In the genomic region with DNA sequence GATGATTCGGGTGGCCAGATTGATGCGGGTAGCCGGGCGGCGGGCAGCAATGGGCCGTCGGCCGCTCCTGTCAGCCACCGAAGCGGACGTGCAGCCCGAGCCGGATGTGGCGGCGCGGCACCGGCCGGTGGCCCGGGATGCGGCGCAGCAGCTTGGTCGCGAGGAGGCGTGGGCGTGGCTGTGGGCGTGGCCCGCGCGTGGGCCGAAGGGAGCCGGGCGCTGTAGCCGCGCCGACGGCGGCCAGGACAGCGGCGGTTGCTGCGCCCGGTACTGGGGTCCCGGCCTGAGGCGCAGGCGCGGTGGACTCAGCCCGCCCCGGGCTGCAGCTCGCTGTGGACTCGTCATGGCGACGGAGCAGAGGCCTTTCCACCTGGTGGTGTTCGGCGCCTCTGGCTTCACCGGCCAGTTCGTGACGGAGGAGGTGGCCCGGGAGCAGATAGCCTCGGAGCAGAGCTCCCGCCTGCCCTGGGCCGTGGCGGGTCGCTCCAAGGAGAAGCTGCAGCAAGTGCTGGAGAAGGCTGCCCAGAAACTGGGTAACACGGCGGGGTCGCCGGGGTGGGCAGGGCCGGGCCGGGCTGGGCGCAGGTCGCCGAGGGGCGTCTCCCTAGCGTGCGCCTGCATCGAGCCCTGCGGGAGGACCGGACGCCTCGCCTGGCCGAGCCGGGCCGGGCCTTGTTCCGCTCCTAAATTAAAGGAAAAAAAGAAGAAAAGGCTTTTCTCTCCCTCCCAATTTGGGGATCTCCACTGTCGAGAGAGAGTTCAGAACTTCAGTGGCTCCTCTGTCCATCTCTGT, we compare ENCODE assay signal across 8 mouse cellular contexts. TPM values are rescaled to one million over a fixed set of nuclear protein-coding genes. Genes with fewer than 3 reads are reported as not detected.
DNase-seq lines count a peak whose midpoint lies in the region; ATAC-seq and TF ChIP-seq lines count a peak whose summit lies in the region.

A gene (plus strand): TSS at position 198 of the 793 bp plus-strand sequence.

- under 1% methylated on average over 73 of the region's 84 CpGs for WGBS in heart, embryonic 13.5 days
- WGBS in kidney, postnatal 0 days, result under 1% methylated on average over 74 of the region's 84 CpGs
- under 1% methylated on average over 84 of the region's 84 CpGs for WGBS in liver, adult 2 months

- TF ChIP-seq POLR2A in liver, adult 2 months (IDR thresholded peaks at IDR 0.05; ENCODE audit: extremely low read depth, insufficient read depth, low read length), result no peak

- H3K4me2 ChIP-seq in heart, embryonic 13.5 days, result peak within 1 kb of the TSS; percentile 80
- H3K4me2 ChIP-seq in kidney, postnatal 0 days (ENCODE audit: low read length), result peak within 1 kb of the TSS; percentile 74

- no peaks in the 10 kb centered on the region for H3K79me2 ChIP-seq in liver, adult 2 months (ENCODE audit: control insufficient read depth, insufficient read depth, low read length)

- peak; percentile 82 for DNase-seq in CD4-positive, CD25-positive, alpha-beta regulatory T cell, adult 2 months (ENCODE audit: low read depth, low spot score)
- peak; percentile 39 for DNase-seq in brain, embryonic 18.5 days (ENCODE audit: low read depth, low spot score)
- DNase-seq in fibroblast of lung, adult 2 months (ENCODE audit: low read depth), result peak; percentile 31
- peak; percentile 90 for DNase-seq in kidney, postnatal 0 days (ENCODE audit: low spot score)
- DNase-seq in liver, adult 2 months (ENCODE audit: extremely low read depth, low read depth, low spot score), result peak; percentile 37
- peak; percentile 82 to 83 for DNase-seq in spleen, postnatal 36 days (ENCODE audit: low spot score in 2 of 2)

- no peaks in the 10 kb centered on the region for H3K27me3 ChIP-seq in heart, embryonic 13.5 days (replicated peaks)
- no peaks in the 10 kb centered on the region for H3K27me3 ChIP-seq in kidney, postnatal 0 days (ENCODE audit: insufficient read depth, low read length)
- no peaks in the 10 kb centered on the region for H3K27me3 ChIP-seq in liver, adult 2 months (ENCODE audit: control insufficient read depth, insufficient read depth, low read length)

- peaks cover 20% of the 10 kb centered on the region for H3K36me3 ChIP-seq in heart, embryonic 13.5 days
- peaks cover 11% of the 10 kb centered on the region; the same call in 1 of the 2 replicates for H3K36me3 ChIP-seq in kidney, postnatal 0 days (ENCODE audit: insufficient read depth, low read length)
- H3K36me3 ChIP-seq in liver, adult 2 months (ENCODE audit: control insufficient read depth, insufficient read depth, low read length), result no peaks in the 10 kb centered on the region

- peak within 1 kb of the TSS; percentile 90 for H3K27ac ChIP-seq in heart, embryonic 13.5 days (replicated peaks)
- peak within 1 kb of the TSS; percentile 63 for H3K27ac ChIP-seq in kidney, postnatal 0 days
- no peak within 1 kb of the TSS for H3K27ac ChIP-seq in liver, adult 2 months (replicated peaks; ENCODE audit: insufficient read depth, low read depth, low read length)

- peaks cover 17% of the 10 kb centered on the region for H3K4me1 ChIP-seq in heart, embryonic 13.5 days
- H3K4me1 ChIP-seq in kidney, postnatal 0 days (replicated peaks; ENCODE audit: insufficient read depth, low read length), result peaks cover 6% of the 10 kb centered on the region; the same call in 1 of the 2 replicates
- H3K4me1 ChIP-seq in liver, adult 2 months (ENCODE audit: control insufficient read depth, insufficient read depth, low read length), result no peaks in the 10 kb centered on the region

- H3K9ac ChIP-seq in heart, embryonic 13.5 days, result peak within 1 kb of the TSS; percentile 91
- peak within 1 kb of the TSS; percentile 72 for H3K9ac ChIP-seq in kidney, postnatal 0 days (ENCODE audit: low read depth, low read length)
- peak within 1 kb of the TSS; percentile 67 for H3K9ac ChIP-seq in liver, adult 2 months (ENCODE audit: low read depth, low read length)

- no peaks in the 10 kb centered on the region for H3K9me3 ChIP-seq in heart, embryonic 13.5 days
- no peaks in the 10 kb centered on the region for H3K9me3 ChIP-seq in kidney, postnatal 0 days (replicated peaks; ENCODE audit: low read length)

- H3K4me3 ChIP-seq in heart, embryonic 13.5 days, result peak within 1 kb of the TSS; percentile 87
- peak within 1 kb of the TSS; percentile 74 for H3K4me3 ChIP-seq in kidney, postnatal 0 days (replicated peaks; ENCODE audit: low read depth, low read length)
- peak within 1 kb of the TSS; percentile 74 for H3K4me3 ChIP-seq in liver, adult 2 months (ENCODE audit: insufficient read depth, low read depth, low read length)

- no peak for TF ChIP-seq CTCF in kidney, postnatal 0 days (IDR thresholded peaks at IDR 0.05; ENCODE audit: low read depth)
- no peak for TF ChIP-seq CTCF in liver, adult 2 months (IDR thresholded peaks at IDR 0.05; ENCODE audit: low read depth, low read length)

- peak; percentile 85 for ATAC-seq in heart, embryonic 13.5 days (ENCODE audit: extremely low read depth, insufficient number of reproducible peaks, low FRiP score, low TSS enrichment)
- ATAC-seq in kidney, postnatal 0 days (replicated peaks; ENCODE audit: low FRiP score, low read depth), result peak; percentile 94
- ATAC-seq in monocyte, adult 5-6 weeks (replicated peaks; ENCODE audit: insufficient number of reproducible peaks, low FRiP score, low TSS enrichment, poor library complexity, severe bottlenecking), result peak; percentile 36

RNA-seq across cellular contexts. Expression of the gene that starts here (rescaled TPM):
- 76.8 and 85.8 TPM in 2 replicates for polyA plus RNA-seq in heart, embryonic 13.5 days (2015; fragmentation: Nextera tagmentation; extraction: Ambion mirVana)
- polyA plus RNA-seq in kidney, postnatal 0 days (2015; fragmentation: Nextera tagmentation; extraction: Ambion mirVana), result 71.9 and 76.8 TPM in 2 replicates
- 4.5 and 4.8 TPM in 2 replicates for total RNA-seq in liver, adult 2 months (2014; rRNA removed)
- polyA plus RNA-seq in liver, adult 2 months (2012; rRNA removed), result 1.0 and 1.4 TPM in 2 replicates
- total RNA-seq in monocyte, adult 5-6 weeks (2017), result 10.1 to 18.2 TPM (median 15.0 TPM) in 3 replicates

Comparison
In these comparisons a context has a peak if more than half of its experiments do, and no peak if none do; other contexts are left out.
1. RNA of the gene that starts here (polyA plus RNA-seq): 76.8 to 85.8 TPM in heart, embryonic 13.5 days and 71.9 to 76.8 TPM in kidney, postnatal 0 days; 1.0 to 1.4 TPM in liver, adult 2 months; every median in the first group is over 10 times any median in the second.
2. DNase-seq: peak in every context shown above with its lines; median percentile 90 in kidney, postnatal 0 days; 82 in spleen, postnatal 36 days; 82 in CD4-positive, CD25-positive, alpha-beta regulatory T cell, adult 2 months; 39 in brain, embryonic 18.5 days; 37 in liver, adult 2 months; 31 in fibroblast of lung, adult 2 months.
3. ATAC-seq: peak in every context shown above with its lines; median percentile 94 in kidney, postnatal 0 days; 85 in heart, embryonic 13.5 days; 36 in monocyte, adult 5-6 weeks.
4. Peak in every context shown above with its lines, with median percentiles within 50 percentile points of each other: H3K4me3 ChIP-seq and H3K9ac ChIP-seq.